33 mouse cellular contexts compared by ENCODE assay signal in genomic region chr2:69603726-69604393, GRCm38 (mm10). TPM values are rescaled to one million over a fixed set of nuclear protein-coding genes. Genes with fewer than 3 reads are reported as not detected.
DNase-seq lines count a peak whose midpoint lies in the region; ATAC-seq lines count a peak whose summit lies in the region.
"Had no signal": no experiment of that assay in that cellular context is flagged by ENCODE, and none has a peak within 500 bp of the region (broad histone marks: within the 10 kb centered on the region; RNA-seq: fewer than 3 reads in every experiment).

No protein-coding gene starts in this region.

- H3K27me3 ChIP-seq in kidney, embryonic 14.5 days (ENCODE audit: control insufficient read depth, insufficient read depth, low read length): no peaks in the 10 kb centered on the region
- H3K27me3 ChIP-seq in kidney, embryonic 15.5 days: no peaks in the 10 kb centered on the region
- H3K27me3 ChIP-seq in hindbrain, embryonic 14.5 days (ENCODE audit: control insufficient read depth, insufficient read depth, low read length): no peaks in the 10 kb centered on the region
- H3K27me3 ChIP-seq: CH12.LX; embryonic facial prominence, embryonic 13.5 days; forebrain, embryonic 15.5 days; limb, embryonic 15.5 days; midbrain, embryonic 15.5 days; neural tube, embryonic 13.5 days; Patski had no signal

- no peak overlapping the region for H3K9ac ChIP-seq in kidney, embryonic 14.5 days (ENCODE audit: low read depth, low read length)
- no peak overlapping the region for H3K9ac ChIP-seq in kidney, embryonic 15.5 days
- no peak overlapping the region for H3K9ac ChIP-seq in hindbrain, embryonic 14.5 days
- H3K9ac ChIP-seq: embryonic facial prominence, embryonic 13.5 days; forebrain, embryonic 15.5 days; limb, embryonic 15.5 days; liver, embryonic 14.5 days; lung, embryonic 14.5 days; midbrain, embryonic 15.5 days; neural tube, embryonic 13.5 days had no signal

- no peak overlapping the region for H3K27ac ChIP-seq in kidney, embryonic 14.5 days (ENCODE audit: low read depth, low read length)
- H3K27ac ChIP-seq in kidney, embryonic 15.5 days: 0 out of 2 replicates have a peak overlapping the region, but pooled peaks have one; percentile 30
- no peak overlapping the region for H3K27ac ChIP-seq in hindbrain, embryonic 14.5 days
- H3K27ac ChIP-seq: embryonic facial prominence, embryonic 13.5 days; forebrain, embryonic 15.5 days; heart, embryonic 10.5 days; limb, embryonic 15.5 days; liver, embryonic 14.5 days; midbrain, embryonic 15.5 days; neural tube, embryonic 13.5 days had no signal

- no peak for ATAC-seq in kidney, embryonic 14.5 days (ENCODE audit: low FRiP score, low TSS enrichment)
- ATAC-seq in kidney, embryonic 15.5 days (replicated peaks; ENCODE audit: low FRiP score): no peak
- no peak for ATAC-seq in hindbrain, embryonic 14.5 days (ENCODE audit: low FRiP score)
- ATAC-seq: forebrain, embryonic 15.5 days; hindbrain, embryonic 16.5 days; midbrain, embryonic 15.5 days; Patski had no signal

- no peaks in the 10 kb centered on the region for H3K36me3 ChIP-seq in kidney, embryonic 14.5 days (ENCODE audit: control insufficient read depth, insufficient read depth, low read length)
- no peaks in the 10 kb centered on the region for H3K36me3 ChIP-seq in kidney, embryonic 15.5 days
- no peaks in the 10 kb centered on the region for H3K36me3 ChIP-seq in hindbrain, embryonic 14.5 days (replicated peaks; ENCODE audit: control insufficient read depth, insufficient read depth)
- H3K36me3 ChIP-seq: embryonic facial prominence, embryonic 13.5 days; forebrain, embryonic 15.5 days; G1E; heart, embryonic 10.5 days; limb, embryonic 15.5 days; midbrain, embryonic 15.5 days; neural tube, embryonic 13.5 days had no signal

- no peaks in the 10 kb centered on the region for H3K9me3 ChIP-seq in kidney, embryonic 14.5 days (ENCODE audit: control insufficient read depth, low read length)
- H3K9me3 ChIP-seq in kidney, embryonic 15.5 days (replicated peaks): no peaks in the 10 kb centered on the region
- no peaks in the 10 kb centered on the region for H3K9me3 ChIP-seq in hindbrain, embryonic 14.5 days (ENCODE audit: control insufficient read depth, low read length)
- H3K9me3 ChIP-seq: embryonic facial prominence, embryonic 13.5 days; forebrain, embryonic 15.5 days; G1E; heart, embryonic 10.5 days; limb, embryonic 15.5 days; midbrain, embryonic 15.5 days; neural tube, embryonic 13.5 days had no signal

- no peak overlapping the region for H3K4me3 ChIP-seq in kidney, embryonic 14.5 days (ENCODE audit: low read length)
- H3K4me3 ChIP-seq in kidney, embryonic 15.5 days (replicated peaks): no peak overlapping the region
- no peak overlapping the region for H3K4me3 ChIP-seq in hindbrain, embryonic 14.5 days (replicated peaks; ENCODE audit: low read length)
- H3K4me3 ChIP-seq: embryonic facial prominence, embryonic 13.5 days; erythroblast, embryonic 14.5 days; forebrain, embryonic 15.5 days; heart, embryonic 10.5 days; limb, embryonic 15.5 days; megakaryocyte, embryonic 14.5 days; midbrain, embryonic 15.5 days; myocyte; neural tube, embryonic 13.5 days had no signal

- no peaks in the 10 kb centered on the region for H3K4me1 ChIP-seq in kidney, embryonic 14.5 days (ENCODE audit: control insufficient read depth, insufficient read depth, low read length)
- no peaks in the 10 kb centered on the region for H3K4me1 ChIP-seq in kidney, embryonic 15.5 days
- no peaks in the 10 kb centered on the region for H3K4me1 ChIP-seq in hindbrain, embryonic 14.5 days (replicated peaks; ENCODE audit: control insufficient read depth, insufficient read depth, low read length)
- H3K4me1 ChIP-seq: embryonic facial prominence, embryonic 13.5 days; forebrain, embryonic 15.5 days; limb, embryonic 15.5 days; megakaryocyte, embryonic 14.5 days; midbrain, embryonic 15.5 days; neural tube, embryonic 13.5 days had no signal

- H3K4me2 ChIP-seq in kidney, embryonic 14.5 days (replicated peaks; ENCODE audit: low read depth, low read length): no peak overlapping the region
- H3K4me2 ChIP-seq in kidney, embryonic 15.5 days: no peak overlapping the region
- H3K4me2 ChIP-seq in hindbrain, embryonic 14.5 days (replicated peaks): no peak overlapping the region
- H3K4me2 ChIP-seq: embryonic facial prominence, embryonic 13.5 days; forebrain, embryonic 15.5 days; limb, embryonic 15.5 days; lung, embryonic 14.5 days; midbrain, embryonic 15.5 days; neural tube, embryonic 13.5 days had no signal

- 90% methylated on average over 7 of the region's 7 CpGs for WGBS in kidney, embryonic 14.5 days
- WGBS in kidney, embryonic 15.5 days: 86% methylated on average over 7 of the region's 7 CpGs
- WGBS in hindbrain, embryonic 14.5 days: 92% methylated on average over 7 of the region's 7 CpGs

- peak; percentile 49 for DNase-seq in kidney, adult 18-20 months
- DNase-seq in kidney, postnatal 36 days: peak; percentile 64 to 75
- no peak for DNase-seq in hindbrain, embryonic 14.5 days (ENCODE audit: low spot score)
- no peak for DNase-seq in adrenal gland, adult 2 months
- DNase-seq in adrenal gland, postnatal 14 days: no peak
- DNase-seq: adrenal gland, adult 8-10 months; cerebellum, adult 18-20 months; cerebellum, postnatal 25 days; gastrocnemius, postnatal 10 days; heart, postnatal 4 days; left cerebral cortex, postnatal 4 days; lung, embryonic 14.5 days; lung, postnatal 36 days; retina, postnatal 1 day; right cerebral cortex, postnatal 25 days; thymus, postnatal 36 days had no signal

RNA-seq across cellular contexts. Expression of gene Lrp2, which starts 18.0 kb away (rescaled TPM):
- 5.6 and 13.8 TPM in 2 replicates for polyA plus RNA-seq in kidney, embryonic 14.5 days (2014; fragmentation: Nextera tagmentation; extraction: Ambion mirVana)
- polyA plus RNA-seq in kidney, embryonic 15.5 days (2015; fragmentation: Nextera tagmentation; extraction: Ambion mirVana): 14.6 and 15.0 TPM in 2 replicates
- polyA plus RNA-seq in hindbrain, embryonic 14.5 days (2014; fragmentation: Nextera tagmentation; extraction: Ambion mirVana): 1.1 and 1.7 TPM in 2 replicates
- under 1 TPM; 0.52 to 0.73 TPM for total RNA-seq in adrenal gland, adult 2 months (2021)
- 0.04 TPM in 2 replicates for polyA plus RNA-seq in adrenal gland, adult 2 months (2012; rRNA removed)
- 0.78 and 0.83 TPM in 2 replicates for total RNA-seq in adrenal gland, postnatal 14 days (2021)
- total RNA-seq: granulocyte monocyte progenitor cell, adult 5-6 weeks had no signal
- polyA plus RNA-seq: erythroblast, embryonic 14.5 days; G1E; limb, embryonic 15.5 days had no signal

RNA-seq across cellular contexts. Expression of gene Bbs5, which starts 43.1 kb away (rescaled TPM):
- 19.7 and 24.1 TPM in 2 replicates for polyA plus RNA-seq in kidney, embryonic 14.5 days (2014; fragmentation: Nextera tagmentation; extraction: Ambion mirVana)
- 17.6 and 22.8 TPM in 2 replicates for polyA plus RNA-seq in kidney, embryonic 15.5 days (2015; fragmentation: Nextera tagmentation; extraction: Ambion mirVana)
- polyA plus RNA-seq in hindbrain, embryonic 14.5 days (2014; fragmentation: Nextera tagmentation; extraction: Ambion mirVana): 22.5 and 24.7 TPM in 2 replicates
- 1 to 10 TPM; 7.0 to 8.3 TPM for total RNA-seq in adrenal gland, adult 2 months (2021)
- polyA plus RNA-seq in adrenal gland, adult 2 months (2012; rRNA removed): 0.07 and 0.43 TPM in 2 replicates
- total RNA-seq in adrenal gland, postnatal 14 days (2021): 5.1 and 9.4 TPM in 2 replicates
- polyA plus RNA-seq: erythroblast, embryonic 14.5 days had no signal

Comparison
In these comparisons a context has a peak if more than half of its experiments do, and no peak if none do; other contexts are left out.
1. DNase-seq: peak in kidney, adult 18-20 months (single experiment) and kidney, postnatal 36 days (2 of 2); none in hindbrain, embryonic 14.5 days (single experiment), adrenal gland, adult 2 months (single experiment) and adrenal gland, postnatal 14 days (single experiment).
2. RNA of gene Bbs5, which starts 43.1 kb away (polyA plus RNA-seq): 19.7 to 24.1 TPM in kidney, embryonic 14.5 days, 22.5 to 24.7 TPM in hindbrain, embryonic 14.5 days and 17.6 to 22.8 TPM in kidney, embryonic 15.5 days; 0.07 to 0.43 TPM in adrenal gland, adult 2 months; every median in the first group is over 10 times any median in the second.